Mouse (Mus musculus): ENCODE results near the gene Tspan11.
A peak's percentile ranks its signal among the peaks of the same experiment; 100 is the strongest.

Gene Tspan11

DNA sequence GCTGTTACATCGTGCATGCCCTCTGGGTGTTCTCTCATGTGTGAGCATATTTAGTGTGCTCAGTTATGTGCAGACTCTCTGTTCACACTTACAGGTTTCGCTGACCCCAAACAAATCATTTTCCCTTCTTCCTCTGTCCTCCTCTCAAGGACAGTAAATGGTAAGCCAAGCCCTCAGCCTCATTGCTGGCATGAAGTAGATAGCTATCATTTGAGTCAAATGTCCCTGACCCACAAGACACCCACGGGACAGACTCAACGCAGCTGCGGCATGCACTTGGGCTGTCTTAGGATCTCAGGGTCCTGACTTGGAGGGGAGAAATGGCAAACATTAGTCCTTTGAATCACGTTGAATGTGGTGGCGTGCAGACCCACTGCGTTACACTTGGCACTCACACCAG, 55.0 kb downstream of the Tspan11 start:
- no peak for DNase-seq

DNA sequence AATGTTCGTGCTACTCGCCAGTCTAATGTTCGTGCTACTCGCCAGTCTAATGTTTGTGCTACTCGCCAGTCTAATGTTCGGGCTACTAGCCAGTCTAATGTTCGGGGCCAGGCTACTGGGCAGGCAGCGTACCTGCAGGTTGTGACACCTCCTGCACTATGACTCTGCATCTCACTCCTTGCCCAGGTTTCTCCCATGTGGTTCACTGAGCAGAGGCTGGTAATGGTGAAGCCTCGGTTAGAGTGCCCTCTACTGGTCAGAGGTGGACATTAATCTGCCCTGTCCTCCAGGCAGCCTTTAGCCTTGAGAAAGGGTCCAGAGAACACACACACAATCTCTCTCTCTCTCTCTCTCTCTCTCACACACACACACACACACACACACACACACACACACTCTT, 58.3 kb downstream of the Tspan11 start:
- DNase-seq = peak; percentile 41 to 48

DNA sequence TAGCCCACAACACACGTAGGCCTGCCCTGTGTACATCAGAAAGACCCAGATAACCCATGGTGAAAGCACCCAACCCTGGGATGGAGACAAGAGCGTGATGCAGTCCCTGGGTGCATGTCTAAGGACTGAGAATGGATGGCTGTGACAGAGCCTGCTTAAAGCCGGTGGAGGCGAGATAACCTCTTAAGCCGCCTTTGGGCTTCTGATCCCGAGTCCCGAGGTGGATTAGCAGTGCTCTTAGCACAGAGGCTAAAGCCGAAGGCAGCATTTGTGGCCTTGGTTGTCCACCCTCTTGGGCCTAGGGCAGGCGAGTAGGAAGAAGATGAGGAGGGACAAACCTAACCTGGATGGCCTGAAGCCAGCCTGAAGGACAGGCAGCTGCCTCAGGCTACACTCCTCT, 61.3 kb downstream of the Tspan11 start:
- DNase-seq = no peak

DNA sequence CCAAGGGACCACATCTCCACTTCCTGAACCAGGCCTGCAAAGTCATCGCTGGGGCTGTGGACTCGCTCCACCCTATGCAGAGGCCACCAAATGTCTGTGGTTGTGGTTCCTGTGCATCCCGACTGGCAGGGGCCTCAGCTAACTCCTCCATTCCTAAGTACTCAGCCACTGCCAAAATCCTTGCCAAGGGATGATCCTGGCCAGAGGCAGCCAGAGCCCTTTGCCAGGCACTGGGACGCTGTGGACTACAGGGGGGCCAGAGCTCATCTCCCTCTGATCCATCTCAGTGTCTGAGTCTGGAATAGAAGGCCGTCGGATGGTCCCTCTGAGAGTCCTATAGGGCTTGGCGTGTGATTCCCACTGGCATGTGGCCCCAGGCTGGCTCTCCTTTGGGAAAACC, 62.5 kb downstream of the Tspan11 start:
- DNase-seq = no peak

DNA sequence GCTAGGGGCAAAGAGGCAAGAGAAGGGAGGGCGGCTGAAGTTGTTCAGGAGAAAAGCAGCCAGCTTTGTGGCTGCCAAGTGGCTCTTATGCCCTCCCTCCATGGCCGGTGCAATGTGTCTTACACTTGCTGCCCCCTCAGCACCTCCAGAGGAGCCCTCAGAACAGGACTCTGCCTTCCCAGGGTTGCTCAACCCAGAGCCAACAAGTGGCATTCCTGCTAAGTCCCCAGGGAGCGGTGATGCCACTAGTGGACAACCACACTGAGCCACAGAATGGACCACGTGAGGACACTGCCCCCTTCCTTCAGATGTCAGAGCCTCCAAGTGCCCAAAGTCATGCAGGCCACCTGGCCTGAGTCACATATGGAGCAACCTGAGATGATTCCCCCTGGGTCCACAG, 65.7 kb downstream of the Tspan11 start:
- peak; percentile 61 to 70 for DNase-seq

DNA sequence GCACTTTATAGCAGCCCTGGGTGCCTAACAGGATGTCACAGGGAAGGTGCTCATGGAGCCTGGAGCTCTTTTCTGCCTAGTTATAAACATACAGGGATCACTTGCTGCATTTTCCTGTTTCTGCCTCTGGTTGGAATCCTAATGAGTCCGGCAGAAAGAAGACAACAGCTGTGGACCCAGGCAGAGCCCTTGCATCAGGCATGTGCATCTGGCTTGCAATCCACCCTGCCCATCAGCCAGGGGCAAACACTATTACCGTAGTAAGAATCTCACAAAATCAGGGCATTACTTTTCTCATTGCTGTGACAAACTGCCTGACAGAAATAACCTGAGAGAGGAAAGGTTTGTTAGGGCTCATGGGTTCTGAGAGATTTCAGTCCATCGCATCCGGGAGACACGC, 68.8 kb downstream of the Tspan11 start:
- no peak for DNase-seq

DNA sequence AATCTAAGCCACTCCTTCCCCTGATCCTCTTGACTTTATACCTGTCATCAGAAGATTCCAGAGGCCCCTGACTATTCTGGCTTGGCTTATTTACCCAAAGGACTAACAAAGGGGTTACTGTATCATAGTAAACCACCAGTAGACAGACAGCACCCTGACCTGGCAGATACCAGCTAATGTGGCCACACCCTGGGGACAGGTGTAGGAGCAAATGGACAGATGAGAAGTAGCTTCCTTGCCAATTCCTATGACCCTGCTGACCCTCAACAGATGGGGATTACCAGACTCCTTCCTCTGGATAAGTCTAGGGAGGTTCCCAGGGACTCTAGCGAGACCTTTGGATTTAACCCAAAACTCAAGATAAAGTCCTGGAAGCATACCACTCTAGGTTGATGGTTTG, 72.8 kb downstream of the Tspan11 start:
- DNase-seq = no peak

DNA sequence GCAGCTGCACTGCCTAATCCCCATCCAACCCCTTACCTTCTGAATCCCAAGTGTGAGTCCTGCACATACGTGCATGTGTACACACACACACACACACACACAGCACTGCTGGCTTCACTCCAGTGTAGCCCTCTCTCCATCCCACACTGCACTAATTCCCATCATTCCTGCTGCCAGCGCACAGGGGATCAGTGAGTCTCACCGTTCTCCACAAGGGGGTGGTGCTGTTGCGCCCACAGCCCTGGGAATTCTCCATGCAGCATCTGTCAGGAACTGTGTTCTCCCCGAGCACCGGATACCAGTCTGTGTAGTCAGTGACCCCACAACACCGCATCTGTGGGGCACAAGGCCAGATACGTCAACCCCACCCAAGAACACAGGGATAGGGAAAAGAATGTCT, 78.1 kb downstream of the Tspan11 start:
- no peak for DNase-seq

DNA sequence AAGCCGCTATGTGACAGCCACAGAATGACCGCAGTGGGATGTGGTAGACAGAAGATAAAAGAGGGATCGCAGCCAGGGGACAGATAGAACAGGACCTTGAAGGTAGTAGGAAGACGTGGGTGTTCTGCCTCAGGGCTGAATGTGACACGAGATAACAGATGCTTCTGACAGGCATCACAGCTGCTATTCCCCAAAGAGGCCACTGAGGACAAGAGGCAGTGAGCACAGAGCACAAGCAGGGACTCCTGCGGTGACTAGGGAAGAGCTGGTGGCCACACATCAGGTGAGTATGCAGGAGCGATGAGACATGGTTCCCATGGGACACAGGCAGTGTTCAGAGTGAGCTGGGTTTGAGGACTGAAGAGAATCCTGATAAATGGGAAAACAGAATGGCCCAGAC, 82.3 kb downstream of the Tspan11 start:
- no peak for DNase-seq

DNA sequence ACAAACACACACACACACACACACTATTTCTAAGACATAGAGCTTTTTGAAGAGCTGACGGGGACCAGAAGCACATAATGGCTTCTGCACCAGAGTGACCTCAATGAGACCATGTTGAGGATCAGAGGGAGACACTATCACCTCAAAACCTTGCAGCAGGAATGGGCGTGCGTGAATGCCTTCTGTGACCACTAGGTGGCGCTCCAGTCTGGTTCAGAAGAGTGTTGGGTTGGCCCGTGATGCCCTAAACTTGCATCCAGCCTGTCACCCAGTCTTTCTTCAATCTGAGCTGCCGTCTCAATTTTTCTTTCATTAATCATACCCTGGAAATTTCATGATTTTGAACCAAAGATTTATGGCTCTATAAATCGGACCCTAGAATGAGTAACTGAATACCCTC, 82.7 kb downstream of the Tspan11 start:
- DNase-seq = peak; percentile 61 to 67

DNA sequence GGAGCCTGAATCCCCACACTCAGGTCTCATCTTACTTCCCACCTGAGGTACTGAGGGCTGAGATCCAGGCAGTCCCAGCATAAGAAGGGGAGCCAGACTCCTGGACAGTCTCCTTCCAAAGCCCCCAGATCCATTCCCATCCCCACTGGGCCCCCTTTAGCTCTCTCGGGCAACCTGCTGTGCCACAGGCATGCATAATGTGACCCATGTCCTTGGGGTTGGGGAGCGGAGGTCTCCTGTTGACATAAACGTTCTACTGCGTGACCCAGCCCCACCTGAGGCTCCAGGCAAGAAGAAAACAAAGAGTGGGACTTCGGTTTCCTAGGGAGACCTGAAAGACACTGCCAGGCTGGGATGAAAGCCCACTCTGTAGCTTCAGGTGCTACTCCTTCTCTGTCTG, 83.5 kb downstream of the Tspan11 start:
- no peak for DNase-seq

DNA sequence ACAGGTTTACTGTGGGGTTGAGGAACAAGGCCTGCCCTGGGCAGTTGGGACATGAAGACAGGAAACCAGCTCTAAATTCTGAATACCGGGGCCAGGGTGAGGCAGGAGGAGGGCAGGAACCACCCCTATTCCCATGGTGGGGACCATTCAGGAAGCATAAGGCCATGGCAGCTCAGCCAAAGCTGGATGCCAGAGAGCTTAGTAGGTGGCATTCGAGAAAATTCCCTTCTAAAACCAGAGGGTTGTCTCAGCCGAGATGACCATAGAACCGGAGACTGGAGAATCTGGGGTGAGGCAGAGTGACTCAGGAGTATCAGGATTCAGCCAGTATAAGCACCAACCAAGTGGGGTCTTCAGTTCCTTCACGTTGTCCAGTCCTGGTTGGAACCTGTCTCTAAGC, 84.5 kb downstream of the Tspan11 start:
- no peak for DNase-seq

DNA sequence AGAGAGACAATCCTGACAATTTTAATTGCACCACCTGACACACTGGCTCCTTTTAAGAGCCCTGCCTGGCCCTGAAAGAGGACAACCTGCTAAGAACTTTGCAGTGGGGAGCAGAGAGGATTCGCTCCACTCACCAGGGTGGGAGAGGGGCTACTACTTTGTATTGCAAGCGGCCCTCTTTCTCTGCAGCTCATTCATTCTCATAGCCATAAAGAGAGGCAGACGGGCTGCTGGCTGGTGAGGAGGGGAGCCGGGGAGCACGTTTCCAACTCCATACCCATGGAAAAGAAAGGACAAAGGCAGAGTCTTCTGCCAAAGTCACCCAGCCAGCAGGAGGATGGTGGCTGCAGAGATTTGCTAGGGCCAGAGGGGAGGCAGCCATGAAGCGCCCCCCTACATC, 86.2 kb downstream of the Tspan11 start:
- no peak for DNase-seq

DNA sequence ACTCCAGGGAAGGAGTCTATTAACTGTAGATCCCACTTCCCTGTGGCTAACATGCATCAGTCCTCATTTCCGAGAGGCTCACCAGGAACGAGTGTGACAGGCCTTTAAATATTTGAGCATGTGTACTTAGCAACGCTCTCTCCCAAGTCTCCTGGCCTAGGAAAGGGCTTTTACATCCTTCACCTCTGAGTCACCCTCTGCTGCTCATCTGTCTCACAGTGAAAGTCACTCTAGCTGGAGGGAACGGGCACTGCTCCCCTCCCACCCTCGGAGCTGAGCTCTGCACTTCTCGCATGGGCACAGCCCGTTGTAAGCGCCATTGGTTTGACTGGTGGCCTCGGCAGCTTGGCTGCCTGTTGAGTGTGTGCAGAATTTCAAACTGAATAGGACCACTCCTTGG, 86.6 kb downstream of the Tspan11 start:
- DNase-seq = no peak

DNA sequence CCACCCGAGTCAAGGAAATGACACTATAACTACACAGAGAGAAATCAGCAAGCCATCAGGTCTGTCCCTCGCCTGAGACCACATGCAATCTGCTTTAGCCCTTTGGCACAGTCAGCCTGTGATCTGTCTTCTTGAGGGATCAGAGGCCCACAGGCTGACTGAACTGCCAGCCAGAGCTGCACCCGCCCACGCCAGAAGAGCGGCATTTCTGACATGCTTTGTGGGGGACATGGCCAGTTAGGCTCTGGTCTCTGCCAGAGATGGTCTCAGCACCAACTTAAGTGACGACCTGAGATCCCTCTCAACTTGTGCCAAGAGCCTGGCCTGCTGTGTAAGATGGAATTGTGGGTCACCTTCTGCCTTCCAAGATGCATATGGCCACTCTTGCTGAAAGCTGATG, 89.3 kb downstream of the Tspan11 start:
- DNase-seq = no peak

DNA sequence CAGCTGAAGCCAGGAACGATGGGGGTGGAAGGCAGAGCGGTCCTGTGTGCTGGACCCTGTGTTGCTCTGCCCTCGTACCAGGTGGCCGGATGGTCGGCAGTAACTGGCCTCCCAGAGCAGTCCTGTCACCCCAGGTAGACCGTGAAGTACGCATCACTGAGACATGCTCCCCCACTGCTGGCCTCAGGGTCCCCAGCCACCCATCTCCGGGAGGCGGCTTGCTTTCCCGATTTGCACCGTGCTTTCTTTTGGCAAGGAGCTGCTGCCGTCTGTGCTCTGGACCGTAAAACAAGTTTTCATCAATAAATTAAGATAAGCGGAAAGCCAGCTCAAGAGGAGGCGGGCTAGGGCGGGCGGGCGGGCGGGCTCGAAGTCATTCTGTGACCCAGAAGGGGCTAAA, 91.6 kb downstream of the Tspan11 start:
- no peak for DNase-seq

DNA sequence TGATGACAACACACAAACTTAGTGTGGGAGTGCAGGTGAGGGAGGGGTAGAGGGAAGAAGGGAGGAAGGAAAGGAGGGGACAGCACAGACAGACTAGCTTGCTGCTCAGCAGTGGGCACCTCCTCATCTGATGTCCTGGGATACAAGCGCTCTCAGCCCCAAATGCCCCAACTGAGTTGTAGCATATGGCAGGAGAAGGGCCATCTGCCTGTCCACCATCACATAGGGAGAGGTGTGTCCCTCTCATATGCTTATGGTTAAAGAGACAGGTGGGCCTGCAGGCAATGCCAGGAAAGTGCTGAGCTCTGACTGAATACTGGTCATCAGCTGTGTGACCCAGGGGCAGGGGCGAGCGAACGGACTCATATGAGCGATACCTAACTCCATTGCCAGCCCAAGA, 92.4 kb downstream of the Tspan11 start:
- DNase-seq = no peak

DNA sequence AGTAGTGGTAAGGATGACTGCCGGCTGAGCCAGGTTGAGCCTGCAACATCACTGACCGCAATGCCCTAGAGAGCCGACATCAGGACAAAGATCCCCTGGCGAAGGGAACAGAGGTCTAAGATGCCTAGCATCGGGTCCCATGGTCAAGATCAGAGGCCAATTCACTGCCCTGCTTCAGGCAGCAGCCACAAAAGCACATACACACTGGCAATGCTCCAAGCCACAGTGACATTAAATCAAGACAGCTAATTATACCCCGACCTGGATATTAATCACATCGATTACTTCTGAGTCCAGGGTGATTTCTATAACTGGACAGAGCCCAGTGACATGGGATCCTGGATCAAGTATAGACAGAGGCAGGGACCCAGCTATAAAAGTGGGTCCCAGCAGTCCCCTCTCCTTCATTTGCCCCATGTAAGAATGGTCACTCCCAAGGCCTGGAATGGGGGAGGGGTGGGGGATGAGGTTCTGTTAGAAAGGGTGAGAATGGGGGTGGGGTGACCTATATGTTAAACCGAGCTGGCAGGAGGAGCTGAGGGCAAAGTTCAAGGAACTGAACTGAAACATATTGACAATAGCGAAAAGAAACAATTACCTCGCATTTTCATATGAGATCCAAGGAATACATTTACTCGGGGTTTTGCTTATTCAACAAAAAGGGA, 93.1 kb downstream of the Tspan11 start:
- no peak for DNase-seq

DNA sequence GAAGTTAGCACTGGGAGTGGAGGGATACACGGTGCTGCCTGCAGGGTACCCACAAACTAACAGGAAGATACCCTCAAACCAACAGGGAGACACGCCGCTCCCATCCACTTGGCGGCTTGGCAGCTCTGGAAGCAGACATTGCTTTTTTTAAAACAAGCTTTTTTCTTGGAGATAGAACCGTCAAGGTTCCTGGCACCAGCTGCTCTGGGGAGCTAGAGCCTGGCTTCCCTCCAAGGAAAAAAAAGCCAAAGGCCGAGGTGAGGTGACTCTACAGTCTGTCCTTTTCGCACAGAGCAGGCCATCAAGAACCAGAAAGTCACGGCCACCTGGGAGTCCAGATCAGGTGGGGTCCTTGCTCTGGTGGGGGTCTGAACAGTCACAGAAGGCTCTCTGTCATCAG, 93.8 kb downstream of the Tspan11 start:
- DNase-seq = no peak

DNA sequence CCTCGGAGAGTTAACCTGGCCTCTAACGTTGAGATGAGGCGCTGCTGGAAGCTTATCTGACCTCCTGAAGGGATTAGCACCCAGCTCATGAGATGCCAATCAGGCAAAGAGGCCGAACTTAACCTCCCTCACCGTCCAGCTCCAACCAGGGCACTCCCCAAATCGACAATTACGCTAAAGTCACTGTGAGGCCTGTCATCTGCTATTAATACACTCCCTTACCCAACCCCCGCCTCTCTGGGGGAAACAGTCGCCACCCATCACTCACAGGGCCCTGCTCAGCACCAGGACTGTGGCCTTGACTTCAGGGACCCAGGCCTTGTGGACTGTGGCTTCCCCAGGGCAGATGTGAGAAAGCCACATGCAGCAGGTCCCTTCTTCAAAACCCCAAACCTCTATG, 99.0 kb downstream of the Tspan11 start:
- DNase-seq = no peak

DNA sequence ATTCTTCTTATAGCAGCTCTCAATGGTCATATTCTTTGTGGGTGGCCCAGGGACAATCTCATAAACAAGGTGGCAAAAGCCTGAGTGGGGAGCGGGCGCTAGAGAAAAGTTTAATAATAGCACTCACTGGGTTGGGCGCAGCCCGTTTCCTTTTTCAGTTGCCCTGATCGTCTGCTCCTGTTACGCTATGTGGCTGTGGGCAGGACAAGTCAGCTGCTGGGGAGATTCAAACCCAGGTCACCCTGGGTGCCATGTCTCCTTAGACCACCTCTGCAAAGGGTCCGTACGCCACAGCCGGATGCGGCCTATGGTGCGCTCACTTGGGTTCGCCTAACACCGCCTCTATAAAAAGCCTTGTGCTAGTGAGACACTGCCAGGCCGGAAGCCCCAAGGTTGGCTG, 100.0 kb downstream of the Tspan11 start:
- no peak for DNase-seq

DNA sequence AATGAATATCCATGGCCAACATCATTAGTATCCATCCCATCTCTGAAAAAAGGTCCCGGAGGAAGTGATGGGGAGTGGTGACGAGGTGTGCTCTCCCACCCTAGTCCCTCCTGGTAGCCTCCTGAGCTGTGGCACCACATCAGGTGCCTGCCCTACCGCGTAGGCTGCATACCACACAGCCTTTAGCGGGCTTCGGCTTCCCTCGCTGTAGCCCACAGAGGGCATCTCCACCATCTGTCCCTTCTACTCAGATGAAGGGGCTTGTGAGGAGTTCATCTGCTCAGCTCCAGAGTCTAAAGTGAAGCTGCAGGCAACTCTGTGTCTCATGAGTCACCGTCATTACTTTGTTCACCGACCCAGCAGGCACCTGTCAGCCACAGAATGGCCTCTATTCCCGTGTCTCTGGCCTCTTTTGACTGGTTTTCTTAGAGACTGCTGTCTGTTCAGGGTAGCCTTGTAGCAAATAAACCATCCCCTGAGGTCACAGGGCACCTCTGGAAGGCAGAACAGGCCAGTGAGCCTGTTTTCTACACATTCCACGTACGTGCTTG, 101.6 kb downstream of the Tspan11 start:
- DNase-seq = no peak

DNA sequence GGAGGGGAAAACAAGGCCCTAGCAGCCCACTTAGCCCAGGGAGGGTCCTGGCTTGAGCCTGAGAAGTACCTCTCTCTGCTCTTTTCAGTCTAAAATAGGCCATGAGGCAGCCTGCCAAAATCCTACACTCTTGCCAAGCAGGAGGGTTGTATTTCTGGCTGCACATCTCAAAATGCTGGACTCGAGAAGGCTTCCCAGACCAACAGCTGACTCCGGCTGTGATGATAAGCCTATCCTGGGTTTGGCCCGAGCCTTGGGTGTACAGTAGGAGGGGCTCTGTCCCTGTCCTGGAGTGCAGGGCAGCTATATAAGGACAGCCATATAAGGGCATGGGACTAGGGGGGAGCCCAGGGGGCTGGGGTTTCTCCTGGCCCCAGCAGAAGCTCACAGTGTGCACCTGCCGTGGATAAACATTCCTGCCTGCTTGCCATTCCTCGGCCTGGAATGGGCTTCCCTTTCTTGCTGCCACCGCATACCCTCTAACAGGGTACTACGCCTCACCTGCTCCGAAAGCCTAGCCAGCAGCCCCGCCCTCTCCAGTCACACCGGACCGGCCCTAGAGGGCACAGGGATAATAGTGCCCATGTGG, 102.3 kb downstream of the Tspan11 start:
- peak; percentile 65 to 74 for DNase-seq

DNA sequence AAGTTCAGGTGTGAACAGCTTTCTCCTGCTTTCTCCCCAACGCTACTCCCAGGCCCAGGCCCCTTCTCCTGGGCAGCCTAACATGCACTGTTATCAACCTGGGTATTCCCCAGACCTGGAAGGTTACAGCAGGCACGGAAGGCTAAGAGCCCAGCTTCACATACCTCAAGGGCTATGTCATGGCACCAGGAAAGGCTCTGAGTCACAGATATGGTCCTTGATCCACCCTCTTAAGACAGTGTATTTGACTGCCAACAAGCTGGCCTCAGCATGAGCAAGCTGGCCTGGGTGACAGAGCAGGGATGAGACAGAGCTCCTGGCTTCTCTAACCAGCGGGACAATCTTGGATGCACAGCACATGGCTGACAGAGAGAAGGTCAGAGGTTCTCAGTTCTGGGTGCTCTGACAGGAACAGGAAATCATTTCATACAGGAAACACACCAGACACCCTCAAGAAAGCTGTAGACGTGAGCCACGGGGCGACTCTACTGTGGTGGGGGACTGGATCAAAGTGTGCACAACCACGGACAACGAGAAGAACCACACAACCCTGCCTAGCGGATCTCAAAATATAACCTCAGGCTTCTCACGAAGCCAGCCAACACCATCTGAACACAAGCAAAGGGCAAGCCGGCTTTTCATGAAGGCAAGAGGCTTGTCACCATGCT, 104.3 kb downstream of the Tspan11 start:
- peak; percentile 64 to 73 for DNase-seq

All from lung, adult 18-20 months (tissue).